Mouse (Mus musculus) cortical plate, adult 2 months (tissue): ENCODE results near the gene Gm45234.

Experiments used
- CTCF ChIP-seq: fragments of 200-500 bp; IDR thresholded peaks from 2 replicates; pipeline ENCODE4 v1.5.1; 2011; ENCODE audit warnings: mild to moderate bottlenecking, control low read depth, low read length; ENCODE audit not compliant: insufficient read depth; ENCODE audit errors: extremely low read depth
- POLR2A ChIP-seq: fragments of 200-500 bp; IDR thresholded peaks from 2 replicates; pipeline ENCODE4 v1.6.1; 2011; ENCODE audit warnings: mild to moderate bottlenecking, low read length, control low read depth; ENCODE audit not compliant: insufficient read depth; ENCODE audit errors: extremely low read depth

GRCm38 (mm10) chr6:124740888-124741761, 14.7 kb downstream of the Gm45234 start, which contains the start of gene Grcc10:
- peak; percentile 97 for TF ChIP-seq POLR2A
- TF ChIP-seq CTCF, result no peak
